Mouse (Mus musculus): ENCODE measurements around the gene Pabpn1l. TPM values are rescaled to one million over a fixed set of nuclear protein-coding genes. Genes with fewer than 3 reads are reported as not detected.
"Not testable (repeated sequence)": the region's sequence is repeated elsewhere in the genome, so short reads cannot be mapped to it uniquely, and the experiment has no call there.

The Pabpn1l gene
- polyA plus RNA-seq, 1 experiment from 2014 or later: not detected

DNA sequence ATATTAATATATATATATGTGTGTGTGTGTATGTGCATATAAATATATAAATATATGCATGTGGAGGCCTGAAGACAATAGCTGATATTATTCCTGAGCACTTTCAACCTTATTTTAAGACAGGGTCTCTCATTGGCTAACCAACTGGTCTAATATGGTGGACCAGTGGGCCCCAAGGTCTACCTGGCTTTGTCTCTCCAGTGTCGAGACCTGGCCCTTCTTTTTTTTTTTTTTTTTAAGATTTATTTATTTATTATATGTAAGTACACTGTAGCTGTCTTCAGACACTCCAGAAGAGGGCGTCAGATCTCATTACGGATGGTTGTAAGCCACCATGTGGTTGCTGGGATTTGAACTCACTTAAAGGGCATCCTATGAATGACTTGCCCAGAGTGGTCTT is 9.6 kb upstream of the Pabpn1l start:
- H3K36me3 ChIP-seq; H3K4me3 ChIP-seq; H3K27me3 ChIP-seq; H3K27ac ChIP-seq; H3K9me3 ChIP-seq (replicated peaks); H3K9ac ChIP-seq; ATAC-seq (replicated peaks; ENCODE audit: insufficient number of reproducible peaks, insufficient read depth, low FRiP score, low read depth); H3K4me2 ChIP-seq: not testable (repeated sequence)
- peaks cover 21% of the 10 kb centered on the region for H3K4me1 ChIP-seq (replicated peaks)
- 82% methylated on average over 3 of the region's 3 CpGs for WGBS

DNA sequence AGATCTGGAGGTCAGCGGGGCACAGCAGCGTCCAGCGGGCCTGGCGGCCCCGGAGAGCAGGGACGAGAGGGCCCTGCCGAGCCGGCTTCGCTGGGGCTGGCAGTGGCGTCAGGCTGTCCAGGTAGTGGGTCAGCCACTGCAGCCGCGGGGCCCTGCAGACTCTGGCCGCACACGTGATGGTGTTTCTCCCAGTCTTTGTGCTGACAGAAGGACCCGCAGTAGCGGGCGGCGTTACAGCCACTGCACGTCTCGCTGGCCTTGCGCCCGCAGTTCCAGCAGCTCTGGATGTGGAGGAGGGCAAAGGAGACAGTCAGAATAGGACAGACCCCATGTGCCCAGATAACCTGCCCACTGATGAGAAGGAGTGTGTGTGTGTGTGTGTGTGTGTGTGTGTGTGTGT is 8.2 kb upstream of the Pabpn1l start:
- Histone ChIP-seq H3K9me3 (replicated peaks) (no peaks in the 10 kb centered on the region), H3K27me3 (no peaks in the 10 kb centered on the region), H3K9ac (peak overlapping the region; percentile 31), H3K27ac (no peak overlapping the region), H3K4me2 (peak overlapping the region; percentile 55), H3K36me3 (0 out of 2 replicates have a peak, but pooled peaks cover 6% of the 10 kb centered on the region), H3K4me3 (peak overlapping the region; percentile 23), H3K4me1 (replicated peaks) (peaks cover 8% of the 10 kb centered on the region)
- no peak for ATAC-seq (replicated peaks; ENCODE audit: insufficient number of reproducible peaks, insufficient read depth, low FRiP score, low read depth)
- 54% methylated on average over 22 of the region's 22 CpGs for WGBS

DNA sequence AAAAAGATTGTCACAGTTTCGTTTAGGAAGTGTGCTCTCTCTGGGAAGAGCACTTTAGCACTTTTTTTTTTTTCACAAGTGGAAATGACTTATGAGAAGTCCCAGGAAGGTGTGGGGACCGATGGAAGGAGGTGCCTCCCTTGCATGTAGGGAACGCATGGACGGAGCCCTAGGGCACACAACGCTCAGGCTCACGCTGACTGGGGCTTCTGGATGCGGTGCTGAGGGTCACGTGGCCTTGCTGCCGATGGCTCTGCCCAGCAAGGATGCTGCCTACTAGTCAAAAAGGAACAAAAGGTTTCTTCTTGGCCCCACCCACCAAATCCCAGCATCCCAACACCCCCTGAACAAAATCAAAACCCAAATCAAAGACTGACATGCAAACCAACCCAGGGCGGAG is 6.8 kb upstream of the Pabpn1l start:
- 0 out of 2 replicates have a peak, but pooled peaks cover 3% of the 10 kb centered on the region for H3K36me3 ChIP-seq
- no peak overlapping the region for H3K9ac ChIP-seq
- H3K27ac ChIP-seq: no peak overlapping the region
- 60% methylated on average over 10 of the region's 10 CpGs for WGBS
- no peak overlapping the region for H3K4me2 ChIP-seq
- H3K9me3 ChIP-seq (replicated peaks): no peaks in the 10 kb centered on the region
- ATAC-seq (replicated peaks; ENCODE audit: insufficient number of reproducible peaks, insufficient read depth, low FRiP score, low read depth): no peak
- H3K4me1 ChIP-seq (replicated peaks): peaks cover 6% of the 10 kb centered on the region; the same call in 1 of the 2 replicates
- H3K27me3 ChIP-seq: no peaks in the 10 kb centered on the region
- no peak overlapping the region for H3K4me3 ChIP-seq

DNA sequence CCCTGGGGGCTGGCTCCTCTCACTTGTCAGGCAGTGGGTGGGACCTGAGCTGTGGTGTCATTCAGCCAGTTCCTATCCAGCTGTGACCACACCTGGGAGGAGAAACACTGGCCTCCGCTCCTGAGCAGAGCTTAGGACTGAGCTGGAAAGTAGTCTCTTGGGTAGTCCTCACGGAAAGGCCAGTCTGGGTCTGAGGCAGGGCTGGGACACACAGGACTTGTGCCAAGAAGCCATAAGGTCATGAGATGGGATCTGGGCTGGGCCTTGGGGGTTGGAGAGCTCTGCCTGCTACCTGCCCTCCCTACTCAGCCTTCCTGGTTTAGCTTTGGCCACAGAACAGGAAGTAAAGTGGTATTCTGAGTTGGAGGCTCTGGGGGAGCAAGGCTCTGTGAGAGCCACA is 4.4 kb upstream of the Pabpn1l start:
- Histone ChIP-seq H3K4me3 (no peak overlapping the region), H3K9me3 (replicated peaks) (no peaks in the 10 kb centered on the region), H3K27me3 (no peaks in the 10 kb centered on the region), H3K36me3 (no peaks in the 10 kb centered on the region), H3K4me2 (no peak overlapping the region), H3K9ac (no peak overlapping the region), H3K27ac (no peak overlapping the region), H3K4me1 (replicated peaks) (peaks cover 6% of the 10 kb centered on the region; the same call in 1 of the 2 replicates)
- WGBS: 69% methylated on average over 2 of the region's 2 CpGs
- no peak for ATAC-seq (replicated peaks; ENCODE audit: insufficient number of reproducible peaks, insufficient read depth, low FRiP score, low read depth)

DNA sequence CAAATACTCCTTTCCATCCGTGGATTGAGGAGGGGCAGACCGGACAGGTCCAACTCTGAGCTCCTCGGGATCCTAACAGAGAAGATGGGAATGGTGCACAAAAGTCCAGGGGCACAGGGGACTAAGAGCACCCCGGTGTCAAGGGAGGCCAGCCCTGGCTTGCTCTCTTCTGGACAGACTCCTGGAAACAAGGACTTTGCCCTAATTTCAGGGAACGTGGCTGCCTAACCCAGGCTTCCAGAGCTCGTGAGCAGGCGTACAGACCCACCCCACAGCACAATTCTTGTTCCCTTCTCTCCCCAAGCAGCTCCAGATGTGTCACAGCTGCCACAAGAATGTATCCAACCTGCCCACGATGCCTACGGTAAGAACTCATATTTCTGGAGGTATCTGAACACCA is 3.3 kb upstream of the Pabpn1l start:
- no peak overlapping the region for H3K4me2 ChIP-seq
- no peak for ATAC-seq (replicated peaks; ENCODE audit: insufficient number of reproducible peaks, insufficient read depth, low FRiP score, low read depth)
- WGBS: 74% methylated on average over 9 of the region's 9 CpGs

DNA sequence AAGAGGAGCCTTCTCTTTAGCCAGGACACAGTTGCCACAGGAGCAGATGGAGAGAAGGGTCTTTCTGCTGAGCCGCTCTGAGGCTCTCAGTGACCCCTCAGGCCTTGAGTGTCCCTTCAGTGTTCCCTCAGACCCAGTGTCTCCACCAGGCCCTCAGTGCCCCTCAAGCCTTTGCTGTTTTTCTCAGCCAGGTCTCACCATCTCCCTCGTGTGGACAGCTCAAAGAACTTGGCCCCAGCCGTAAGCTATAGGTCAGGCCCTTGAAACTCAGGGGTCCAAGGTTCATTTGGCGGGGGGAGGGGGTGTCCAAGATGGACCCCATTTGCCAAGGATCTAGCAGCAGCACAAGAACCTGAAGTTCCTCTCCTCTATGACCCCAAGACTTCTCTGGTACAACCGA is 2.1 kb upstream of the Pabpn1l start:
- 74% methylated on average over 5 of the region's 5 CpGs for WGBS
- H3K36me3 ChIP-seq: no peaks in the 10 kb centered on the region
- no peak overlapping the region for H3K9ac ChIP-seq
- no peak overlapping the region for H3K27ac ChIP-seq
- no peak overlapping the region for H3K4me2 ChIP-seq
- H3K9me3 ChIP-seq (replicated peaks): no peaks in the 10 kb centered on the region
- no peaks in the 10 kb centered on the region for H3K4me1 ChIP-seq (replicated peaks)
- H3K4me3 ChIP-seq: no peak overlapping the region
- ATAC-seq (replicated peaks; ENCODE audit: insufficient number of reproducible peaks, insufficient read depth, low FRiP score, low read depth): no peak
- H3K27me3 ChIP-seq: no peaks in the 10 kb centered on the region

More for the DNA sequence above, 3.3 kb upstream of the Pabpn1l start:
- Histone ChIP-seq H3K4me3 (no peak overlapping the region), H3K4me1 (replicated peaks) (peaks cover 6% of the 10 kb centered on the region; the same call in 1 of the 2 replicates), H3K9ac (no peak overlapping the region), H3K36me3 (no peaks in the 10 kb centered on the region), H3K27ac (no peak overlapping the region), H3K27me3 (no peaks in the 10 kb centered on the region), H3K9me3 (replicated peaks) (no peaks in the 10 kb centered on the region)

DNA sequence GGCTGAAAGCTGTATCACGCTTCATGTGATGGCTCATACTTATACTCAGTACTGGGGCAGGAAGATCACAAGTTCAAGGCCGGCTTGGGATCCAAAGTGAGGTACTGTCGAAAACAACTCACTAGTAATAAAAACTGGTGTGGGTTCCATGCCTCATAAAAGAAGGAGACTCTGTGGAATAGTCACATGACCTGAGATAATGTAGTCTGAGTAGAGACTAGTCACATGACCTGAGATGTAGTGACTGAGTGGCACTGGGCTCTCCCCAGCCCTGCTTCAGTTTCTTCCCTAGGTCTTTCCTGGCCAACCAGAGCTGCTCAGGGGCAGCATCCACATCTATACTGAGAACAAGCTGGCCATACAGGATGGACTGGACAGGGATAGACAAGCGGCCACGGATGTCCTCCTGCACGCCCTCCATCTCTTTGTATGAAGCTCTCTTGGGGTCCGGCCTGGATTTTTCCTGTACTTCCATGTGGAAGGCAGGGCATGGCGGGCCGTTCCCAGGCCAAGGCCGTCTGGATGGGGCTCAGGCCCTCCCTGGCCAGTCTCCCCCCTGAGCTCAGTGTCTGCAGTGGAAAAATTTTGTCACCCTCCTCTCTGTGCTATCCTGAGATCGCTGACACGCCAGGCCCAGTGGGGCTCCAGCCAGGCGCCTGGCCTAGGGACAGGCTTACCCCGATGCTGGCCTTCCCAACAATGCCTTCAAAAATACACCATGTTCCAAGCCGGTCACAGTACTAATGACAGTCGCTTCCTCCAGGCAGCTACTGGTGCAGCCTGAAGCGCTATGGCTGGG is 1.5 kb upstream of the Pabpn1l start:
- Histone ChIP-seq H3K4me3 (no peak overlapping the region), H3K9me3 (replicated peaks) (no peaks in the 10 kb centered on the region), H3K27ac (no peak overlapping the region), H3K9ac (no peak overlapping the region), H3K27me3 (no peaks in the 10 kb centered on the region), H3K36me3 (no peaks in the 10 kb centered on the region), H3K4me1 (replicated peaks) (no peaks in the 10 kb centered on the region), H3K4me2 (no peak overlapping the region)
- WGBS: 82% methylated on average over 17 of the region's 17 CpGs
- ATAC-seq (replicated peaks; ENCODE audit: insufficient number of reproducible peaks, insufficient read depth, low FRiP score, low read depth): 0 out of 2 replicates have a peak, but pooled peaks have one; percentile 14

DNA sequence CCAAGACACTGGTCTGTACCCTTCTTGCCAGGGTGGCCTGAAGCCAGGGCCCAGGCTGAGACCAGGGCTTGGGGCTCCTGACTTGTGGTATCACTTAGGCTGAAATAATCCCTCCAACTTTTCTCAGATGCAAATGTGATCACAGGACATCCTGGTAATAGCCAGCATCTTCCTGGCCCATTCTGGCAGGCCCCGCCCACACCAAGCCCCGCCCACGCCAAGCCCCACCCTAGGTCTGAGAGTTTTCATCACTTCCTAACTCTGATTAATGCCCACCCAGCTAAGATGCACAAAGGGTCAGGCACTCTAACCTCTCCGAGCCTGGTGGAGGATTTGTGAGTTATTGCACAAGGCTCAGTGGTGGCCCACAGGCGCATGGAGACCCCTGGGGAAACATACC is 2.1 kb downstream of the Pabpn1l start:
- no peak for ATAC-seq (replicated peaks; ENCODE audit: insufficient number of reproducible peaks, insufficient read depth, low FRiP score, low read depth)
- Histone ChIP-seq H3K27me3 (no peaks in the 10 kb centered on the region), H3K4me2 (no peak overlapping the region), H3K4me3 (no peak overlapping the region), H3K27ac (no peak overlapping the region), H3K9me3 (replicated peaks) (no peaks in the 10 kb centered on the region), H3K4me1 (replicated peaks) (peaks cover 13% of the 10 kb centered on the region), H3K9ac (no peak overlapping the region), H3K36me3 (no peaks in the 10 kb centered on the region)
- WGBS: 29% methylated on average over 5 of the region's 5 CpGs

DNA sequence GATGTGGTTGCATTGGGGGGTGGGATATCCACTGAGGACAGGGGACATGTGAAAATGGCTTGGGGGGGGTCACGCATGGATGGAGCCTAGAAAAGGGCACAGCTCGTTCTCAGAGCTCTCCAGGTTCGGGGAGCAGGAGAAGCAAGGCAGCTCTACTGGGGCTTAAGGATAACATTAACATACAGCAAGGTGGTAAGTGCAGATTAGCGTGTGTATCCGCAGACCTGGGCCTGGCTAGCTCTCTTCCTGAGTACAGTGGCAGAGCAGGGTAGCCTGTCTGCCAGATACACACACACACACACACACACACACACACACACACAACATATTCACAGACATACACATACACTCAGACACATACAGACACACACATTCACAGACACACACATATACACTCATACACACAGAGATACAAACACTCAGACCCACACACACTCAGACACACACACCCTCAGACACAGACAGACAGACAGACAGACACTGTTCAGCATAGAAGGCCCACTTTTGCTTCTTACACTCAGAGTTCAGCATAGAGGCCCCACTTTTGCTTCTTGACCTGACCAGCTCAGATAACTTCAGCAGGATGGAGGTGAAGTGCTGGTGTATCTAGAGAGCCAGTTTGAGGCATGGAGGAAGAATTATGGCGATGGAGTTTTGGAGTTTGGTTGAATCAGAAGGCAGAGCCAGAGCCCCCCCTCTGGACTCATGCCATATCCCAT is 3.7 kb downstream of the Pabpn1l start:
- no peak overlapping the region for H3K9ac ChIP-seq
- ATAC-seq (replicated peaks; ENCODE audit: insufficient number of reproducible peaks, insufficient read depth, low FRiP score, low read depth): no peak
- WGBS: 67% methylated on average over 6 of the region's 6 CpGs
- no peak overlapping the region for H3K4me3 ChIP-seq
- H3K4me2 ChIP-seq: no peak overlapping the region
- H3K27me3 ChIP-seq: no peaks in the 10 kb centered on the region
- H3K36me3 ChIP-seq: 0 out of 2 replicates have a peak, but pooled peaks cover 3% of the 10 kb centered on the region
- no peak overlapping the region for H3K27ac ChIP-seq
- no peaks in the 10 kb centered on the region for H3K9me3 ChIP-seq (replicated peaks)
- peaks cover 13% of the 10 kb centered on the region for H3K4me1 ChIP-seq (replicated peaks)

DNA sequence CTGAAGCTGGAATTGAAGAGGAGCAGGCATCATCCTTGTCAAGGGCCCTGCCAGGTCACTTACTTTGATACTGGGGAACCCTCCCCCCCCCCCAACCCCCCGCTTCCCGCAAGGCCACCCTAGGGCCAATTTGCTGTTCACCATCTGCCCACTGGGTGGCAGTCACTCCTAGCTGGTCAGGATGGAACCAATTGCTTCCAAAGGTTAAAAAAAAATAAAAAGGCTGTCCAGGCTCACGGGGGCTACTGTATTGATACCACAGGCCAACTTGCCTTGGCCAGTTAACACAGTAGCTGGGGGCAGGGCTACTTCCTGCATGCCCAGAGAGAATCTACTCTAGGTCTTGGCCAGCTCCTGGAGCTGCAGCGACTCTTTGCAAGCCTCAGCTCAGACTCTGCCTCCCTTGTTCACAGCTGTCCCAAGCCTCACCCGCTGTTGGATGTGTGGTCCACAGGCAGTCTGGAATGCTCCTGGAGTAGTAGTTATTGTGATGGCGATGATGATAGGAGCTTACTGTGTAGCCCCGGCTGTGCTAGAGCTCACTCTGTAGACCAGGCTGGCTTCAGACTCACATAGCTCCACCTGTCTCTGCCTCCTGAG is 4.5 kb downstream of the Pabpn1l start:
- no peaks in the 10 kb centered on the region for H3K27me3 ChIP-seq
- no peak for ATAC-seq (replicated peaks; ENCODE audit: insufficient number of reproducible peaks, insufficient read depth, low FRiP score, low read depth)
- 28% methylated on average over 6 of the region's 7 CpGs for WGBS

DNA sequence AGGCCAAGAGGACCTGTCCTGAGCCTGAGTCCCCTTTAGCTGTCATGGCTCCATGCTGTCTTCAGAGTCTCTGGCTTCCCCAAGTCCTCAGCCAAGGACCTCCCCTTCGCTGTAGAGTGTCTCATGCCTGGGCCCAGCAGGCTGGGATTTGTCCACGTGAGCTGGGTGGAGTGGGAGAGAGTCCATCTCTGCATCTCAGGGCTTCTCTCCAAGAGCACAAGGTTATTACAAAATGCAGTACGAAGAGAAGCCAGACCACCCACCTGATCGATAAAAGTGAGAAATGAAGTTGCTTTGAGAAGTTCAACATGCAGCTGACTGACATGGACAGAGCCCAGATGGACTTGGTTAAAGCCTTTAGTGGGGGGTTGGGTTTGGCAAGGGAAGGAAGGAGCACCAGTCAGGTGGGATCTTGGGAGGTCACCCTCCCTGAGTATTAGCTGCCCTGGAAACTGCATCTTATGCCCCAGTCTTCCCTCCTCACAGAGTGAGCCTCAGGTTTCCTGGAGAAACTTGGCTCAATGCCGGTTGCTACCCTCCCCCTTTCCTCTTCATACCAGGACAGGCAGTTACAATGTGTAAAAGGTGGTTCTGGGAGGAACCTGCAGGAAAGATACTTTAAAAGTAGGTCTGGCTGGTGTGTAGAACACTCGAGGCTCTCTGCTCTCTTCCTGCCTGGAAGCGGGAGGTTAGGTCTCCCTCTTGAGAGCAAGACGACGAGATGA is 6.2 kb downstream of the Pabpn1l start:
- no peaks in the 10 kb centered on the region for H3K9me3 ChIP-seq (replicated peaks)
- H3K4me2 ChIP-seq: no peak overlapping the region
- H3K9ac ChIP-seq: no peak overlapping the region
- no peak overlapping the region for H3K27ac ChIP-seq
- WGBS: 58% methylated on average over 9 of the region's 9 CpGs
- H3K36me3 ChIP-seq: 0 out of 2 replicates have a peak, but pooled peaks cover 3% of the 10 kb centered on the region
- ATAC-seq (replicated peaks; ENCODE audit: insufficient number of reproducible peaks, insufficient read depth, low FRiP score, low read depth): no peak
- peaks cover 24% of the 10 kb centered on the region for H3K4me1 ChIP-seq (replicated peaks)
- H3K27me3 ChIP-seq: no peaks in the 10 kb centered on the region
- no peak overlapping the region for H3K4me3 ChIP-seq

More for the DNA sequence above, 4.5 kb downstream of the Pabpn1l start:
- Histone ChIP-seq H3K4me3 (no peak overlapping the region), H3K36me3 (0 out of 2 replicates have a peak, but pooled peaks cover 3% of the 10 kb centered on the region), H3K9me3 (replicated peaks) (no peaks in the 10 kb centered on the region), H3K4me1 (replicated peaks) (peaks cover 13% of the 10 kb centered on the region), H3K4me2 (no peak overlapping the region), H3K9ac (no peak overlapping the region), H3K27ac (no peak overlapping the region)
